Mouse (Mus musculus) forebrain, postnatal 0 days (tissue): ENCODE measurements around the gene E2f4. TPM values are rescaled to one million over a fixed set of nuclear protein-coding genes. Genes with fewer than 3 reads are reported as not detected.

ENCODE experiments used
- ATAC-seq: fragments of 200-750 bp; cut with Nextera tagmentation; 2 replicates; pipeline ENCODE4 v1.8.0; 2017; ENCODE audit warnings: mild to moderate bottlenecking, moderate library complexity
- DNase-seq: peaks from one replicate; pipeline ENCODE4 v3.0.0-alpha.2; 2015
- H3K27ac ChIP-seq: fragments of 300-500 bp; sonication (generic); 2 replicates; pipeline ENCODE4 v1.5.1; 2014; ENCODE audit warnings: low read depth, mild to moderate bottlenecking, antibody characterized with exemption, low read length, moderate library complexity, mixed read lengths
- H3K27me3 ChIP-seq: fragments of 300-500 bp; sonication (generic); 2 replicates; pipeline ENCODE4 v1.6.1; 2014; ENCODE audit warnings: mild to moderate bottlenecking, low read length, mixed read lengths; ENCODE audit not compliant: insufficient read depth
- H3K36me3 ChIP-seq: fragments of 300-500 bp; sonication (generic); 2 replicates; pipeline ENCODE4 v1.6.1; 2014; ENCODE audit warnings: mild to moderate bottlenecking, moderate library complexity; ENCODE audit not compliant: insufficient read depth
- H3K4me1 ChIP-seq: fragments of 300-500 bp; sonication (generic); 2 replicates; pipeline ENCODE4 v1.6.1; 2014; ENCODE audit warnings: antibody characterized with exemption; ENCODE audit not compliant: insufficient read depth
- H3K4me2 ChIP-seq: fragments of 300-500 bp; sonication (generic); 2 replicates; pipeline ENCODE4 v1.6.1; 2014; ENCODE audit warnings: low read depth, mild to moderate bottlenecking, moderate library complexity
- H3K4me3 ChIP-seq: fragments of 300-500 bp; sonication (generic); 2 replicates; pipeline ENCODE4 v1.5.1; 2014; ENCODE audit warnings: low read depth, low read length, mixed read lengths
- H3K9ac ChIP-seq: fragments of 300-500 bp; sonication (generic); 2 replicates; pipeline ENCODE4 v1.6.1; 2014; ENCODE audit warnings: mild to moderate bottlenecking
- H3K9me3 ChIP-seq: fragments of 300-500 bp; sonication (generic); 2 replicates; pipeline ENCODE4 v1.6.1; 2016; ENCODE audit warnings: low read length
- CTCF ChIP-seq: sonication (generic); IDR thresholded peaks from 2 replicates; pipeline ENCODE4 v1.5.1; 2016; ENCODE audit warnings: antibody characterized with exemption, control low read depth, low read depth
- WGBS: fragments of 180-500 bp; shearing (Covaris S2); extraction: QIAGEN DNeasy Blood & Tissue Kit; methylation state at CpG from one replicate; pipeline ENCODE4 v1.1.7; 2014; 5-methylcytosine and 5-hydroxymethylcytosine counted together
- polyA plus RNA-seq: library from polyadenylated mRNA; unstranded; fragments of >200 nt; fragmentation: Nextera tagmentation; extraction: Ambion mirVana; gene quantifications from 2 replicates; pipeline ENCODE4 v1.2.1, GENCODE M21; 2015
- total RNA-seq: library from RNA; depleted of rRNA; stranded (reverse); fragments of >200 nt; gene quantifications from 2 replicates; pipeline ENCODE4 v1.2.3, GENCODE M21; 2014

Gene E2f4
- total and polyA plus RNA-seq, 2 experiments from 2014 or later, result 30.6 to 36.7 TPM

DNA sequence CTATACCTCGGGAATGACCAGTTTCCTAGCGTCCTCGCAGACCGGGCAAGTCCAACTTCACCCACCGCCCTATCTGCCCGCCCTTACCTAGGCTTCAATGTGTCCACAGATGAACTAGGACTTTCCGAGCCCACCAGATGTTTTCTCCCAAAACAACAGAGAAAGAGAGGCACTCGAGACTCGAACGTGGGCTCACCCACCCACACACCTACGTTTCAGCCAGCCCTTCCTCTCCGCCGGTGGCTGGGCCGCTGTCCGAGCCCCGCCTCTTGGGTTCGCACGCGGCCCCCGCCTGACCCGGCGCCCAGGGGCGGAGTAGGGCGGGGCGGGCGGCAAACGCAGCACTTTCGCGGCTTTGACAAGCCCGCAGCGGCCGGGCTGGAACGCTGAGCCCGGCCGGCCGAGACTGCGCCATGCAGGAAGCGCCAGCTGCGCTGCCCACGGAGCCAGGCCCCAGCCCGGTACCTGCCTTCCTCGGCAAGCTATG, 28.0 kb upstream of the E2f4 start, which contains the start of gene Hsf4:
TSS of gene Hsf4 (plus strand) at position 341 of the 487 bp plus-strand sequence.
- 2% methylated on average over 42 of the region's 42 CpGs for WGBS
- Histone ChIP-seq H3K4me2 (peak within 1 kb of the TSS; percentile 85), H3K36me3 (no peaks in the 10 kb centered on the region), H3K9ac (peak within 1 kb of the TSS; percentile 48), H3K4me3 (peak within 1 kb of the TSS; percentile 51), H3K9me3 (no peaks in the 10 kb centered on the region), H3K4me1 (peaks cover 4% of the 10 kb centered on the region; the same call in 1 of the 2 replicates), H3K27ac (no peak within 1 kb of the TSS), H3K27me3 (peaks cover 74% of the 10 kb centered on the region)
- no peak for TF ChIP-seq CTCF
- DNase-seq (no peak), ATAC-seq (no peak)

DNA sequence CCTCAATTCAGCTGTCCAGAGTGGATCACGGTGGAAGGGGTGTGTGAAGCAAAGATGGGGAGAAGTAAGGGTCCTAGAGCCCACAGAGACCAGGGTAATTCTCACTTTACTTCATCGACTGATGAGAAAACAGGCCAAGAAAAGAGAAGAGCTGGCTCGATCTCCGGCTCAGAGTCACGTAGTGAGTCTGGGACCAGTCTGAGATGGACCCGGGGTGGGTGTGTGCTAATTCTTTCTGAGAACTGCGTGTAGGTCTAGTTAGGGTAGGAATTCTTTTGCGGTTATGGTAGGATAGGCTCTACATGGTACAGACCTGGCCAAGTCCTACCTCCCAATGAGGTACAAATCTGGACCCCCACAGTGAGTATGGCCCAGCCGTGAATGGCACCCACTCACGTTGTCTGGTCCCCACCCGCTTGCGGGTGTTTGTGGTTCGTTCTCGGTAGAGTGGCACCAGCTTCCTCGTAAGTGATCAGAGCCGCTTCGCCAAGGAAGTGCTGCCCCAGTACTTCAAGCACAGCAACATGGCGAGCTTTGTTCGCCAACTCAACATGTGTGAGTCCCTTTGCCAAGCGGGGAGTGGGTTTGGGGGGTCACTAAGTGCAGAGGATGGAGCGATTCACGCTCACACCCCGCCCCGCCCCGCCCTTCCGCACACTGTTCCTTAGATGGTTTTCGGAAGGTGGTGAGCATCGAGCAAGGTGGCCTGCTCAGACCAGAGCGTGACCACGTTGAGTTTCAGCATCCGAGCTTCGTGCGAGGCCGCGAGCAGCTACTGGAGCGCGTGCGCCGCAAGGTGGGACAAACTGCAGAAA, 27.2 kb upstream of the E2f4 start:
- ATAC-seq (no peak), DNase-seq (no peak)
- H3K27ac ChIP-seq, result no peak overlapping the region
- H3K4me2 ChIP-seq, result peak overlapping the region; percentile 85
- no peak overlapping the region for H3K9ac ChIP-seq
- peak overlapping the region; percentile 51 for H3K4me3 ChIP-seq
- no peak for TF ChIP-seq CTCF
- peaks cover 4% of the 10 kb centered on the region; the same call in 1 of the 2 replicates for H3K4me1 ChIP-seq
- WGBS, result 5% methylated on average over 39 of the region's 39 CpGs
- no peaks in the 10 kb centered on the region for H3K36me3 ChIP-seq
- H3K9me3 ChIP-seq, result no peaks in the 10 kb centered on the region
- H3K27me3 ChIP-seq, result peaks cover 80% of the 10 kb centered on the region

DNA sequence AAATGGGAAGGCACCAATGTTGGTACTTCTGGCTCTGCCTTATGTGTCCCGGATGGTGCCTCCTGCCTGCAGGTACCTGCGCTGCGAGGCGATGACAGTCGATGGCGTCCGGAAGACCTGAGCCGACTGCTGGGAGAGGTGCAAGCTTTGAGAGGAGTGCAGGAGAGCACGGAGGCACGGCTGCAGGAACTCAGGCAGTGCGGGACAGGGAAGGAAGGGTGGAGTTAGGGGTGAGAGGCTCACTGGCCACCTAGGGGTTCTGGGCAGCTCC, 26.6 kb upstream of the E2f4 start:
- H3K27me3 ChIP-seq, result peaks cover 78% of the 10 kb centered on the region
- peaks cover 7% of the 10 kb centered on the region; the same call in 1 of the 2 replicates for H3K4me1 ChIP-seq
- no peak overlapping the region for H3K9ac ChIP-seq
- H3K4me2 ChIP-seq, result peak overlapping the region; percentile 32; the same call in 1 of the 2 replicates
- TF ChIP-seq CTCF, result 0 out of 2 replicates have a peak, but pooled peaks have one; percentile 9
- H3K27ac ChIP-seq, result no peak overlapping the region
- WGBS, result 9% methylated on average over 11 of the region's 11 CpGs
- no peaks in the 10 kb centered on the region for H3K36me3 ChIP-seq
- no peak for DNase-seq
- ATAC-seq, result no peak
- H3K4me3 ChIP-seq, result peak overlapping the region; percentile 17
- H3K9me3 ChIP-seq, result no peaks in the 10 kb centered on the region

DNA sequence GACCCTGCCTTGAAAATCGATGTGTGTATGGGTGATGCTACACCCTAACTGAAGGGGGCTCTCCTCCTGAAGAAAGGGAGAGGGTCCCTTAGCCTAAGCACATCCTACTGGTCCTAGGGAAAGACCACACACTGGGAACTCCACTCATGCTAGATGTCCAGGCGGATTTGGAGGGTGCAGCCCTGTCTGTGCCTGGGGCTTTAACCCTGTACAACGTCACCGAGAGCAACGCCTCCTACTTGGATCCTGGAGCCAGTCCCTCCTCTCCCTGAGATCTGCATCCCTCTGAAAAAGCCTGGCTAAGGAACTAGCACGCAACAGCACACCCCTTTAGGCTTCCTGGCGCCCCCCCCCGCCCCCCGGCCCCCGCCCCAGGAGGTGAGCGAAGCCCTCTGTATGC, 22.1 kb upstream of the E2f4 start:
- Histone ChIP-seq H3K9ac (no peak overlapping the region), H3K9me3 (no peaks in the 10 kb centered on the region), H3K4me3 (peak overlapping the region; percentile 38), H3K4me1 (0 out of 2 replicates have a peak, but pooled peaks cover 4% of the 10 kb centered on the region), H3K27ac (no peak overlapping the region), H3K27me3 (peaks cover 54% of the 10 kb centered on the region), H3K36me3 (peaks cover 7% of the 10 kb centered on the region; the same call in 1 of the 2 replicates), H3K4me2 (peak overlapping the region; percentile 62)
- WGBS, result 11% methylated on average over 10 of the region's 11 CpGs
- ATAC-seq (no peak), DNase-seq (no peak)
- TF ChIP-seq CTCF, result peak; percentile 14; the same call in 1 of the 2 replicates

DNA sequence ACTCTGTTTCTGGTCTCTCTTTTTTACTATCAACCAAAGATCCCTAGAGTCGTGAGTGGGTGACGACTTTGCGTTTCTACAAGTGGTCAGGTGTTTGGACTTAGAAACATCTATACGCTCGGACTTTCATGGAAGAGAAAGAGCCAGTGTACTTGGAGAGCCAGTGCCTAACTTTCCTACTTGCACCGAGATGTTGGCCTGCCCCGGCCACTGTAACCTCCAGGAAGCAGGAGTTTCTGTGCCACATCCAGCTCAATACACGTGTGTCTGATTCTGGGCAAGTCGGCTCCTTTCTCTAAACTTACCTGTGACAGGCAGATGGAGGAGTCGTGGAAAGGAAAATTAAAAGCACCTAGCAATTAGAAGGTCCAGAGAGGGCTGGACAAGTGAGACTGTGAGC, 21.6 kb upstream of the E2f4 start, which contains the start of gene Nol3:
TSS of gene Nol3 (plus strand) at position 301 of the 400 bp plus-strand sequence.
- Histone ChIP-seq H3K4me1 (0 out of 2 replicates have a peak, but pooled peaks cover 4% of the 10 kb centered on the region), H3K4me3 (peak within 1 kb of the TSS; percentile 38), H3K27me3 (peaks cover 49% of the 10 kb centered on the region), H3K4me2 (peak within 1 kb of the TSS; percentile 62), H3K36me3 (peaks cover 7% of the 10 kb centered on the region; the same call in 1 of the 2 replicates), H3K9me3 (no peaks in the 10 kb centered on the region), H3K9ac (peak within 1 kb of the TSS; percentile 44), H3K27ac (no peak within 1 kb of the TSS)
- 4% methylated on average over 10 of the region's 10 CpGs for WGBS
- TF ChIP-seq CTCF, result no peak
- DNase-seq, result no peak
- ATAC-seq, result no peak

DNA sequence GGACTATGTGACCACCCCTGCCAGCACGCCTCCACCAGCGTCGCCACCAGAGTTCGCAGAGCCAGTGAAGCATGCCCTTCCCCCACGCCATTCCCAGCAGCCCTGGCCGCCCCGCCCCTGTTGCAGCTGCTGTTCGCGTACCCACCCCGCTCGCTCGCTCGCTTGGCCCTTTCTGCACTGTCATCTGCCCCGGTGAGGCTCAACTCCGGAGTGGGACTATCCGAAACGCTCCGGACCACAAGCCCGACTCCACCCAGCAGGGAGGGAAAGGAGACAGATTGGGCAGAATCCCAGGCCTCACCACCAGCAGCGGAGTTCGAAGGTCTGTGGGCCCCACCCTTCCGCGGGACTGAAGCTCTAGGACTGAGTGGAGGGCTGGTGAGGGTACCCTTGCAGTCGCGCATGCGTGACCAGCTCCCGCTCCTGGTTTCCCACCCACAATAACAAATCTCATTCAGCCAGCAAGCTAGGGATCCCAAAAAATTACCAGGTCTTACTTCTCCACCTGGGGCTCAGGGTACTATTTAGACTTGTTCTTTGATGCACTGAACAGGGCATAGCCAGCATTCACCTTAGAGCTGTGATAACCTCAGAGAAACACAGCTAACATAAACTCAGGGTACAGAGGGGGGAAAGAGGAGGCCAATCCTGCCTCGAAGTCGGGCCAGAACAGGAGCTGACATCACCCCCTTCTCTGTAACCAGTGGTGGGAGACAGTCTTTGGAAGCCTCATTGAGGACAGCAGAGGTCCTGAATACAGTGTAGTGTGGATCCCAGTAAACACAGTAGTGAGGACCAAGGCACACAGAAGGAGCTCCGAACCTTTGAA, 21.0 kb upstream of the E2f4 start:
- 4% methylated on average over 30 of the region's 30 CpGs for WGBS
- Histone ChIP-seq H3K4me3 (peak overlapping the region; percentile 38), H3K36me3 (peaks cover 10% of the 10 kb centered on the region), H3K27me3 (peaks cover 42% of the 10 kb centered on the region), H3K27ac (no peak overlapping the region), H3K9ac (peak overlapping the region; percentile 44), H3K4me1 (0 out of 2 replicates have a peak, but pooled peaks cover 4% of the 10 kb centered on the region), H3K4me2 (peak overlapping the region; percentile 62), H3K9me3 (no peaks in the 10 kb centered on the region)
- ATAC-seq, result peak; percentile 69
- DNase-seq, result peak; percentile 70
- TF ChIP-seq CTCF, result 0 out of 2 replicates have a peak, but pooled peaks have one; percentile 4
